Mouse (Mus musculus): ENCODE measurements at regions not wholly inside any gene's neighbourhood (a gene's known extent, or its start where the extent isn't known, plus 50 kb on each side); places are given as distances from the start of the nearest gene placed in this dataset.

GRCm38 (mm10) chr6:148600934-148601333 lies 156.7 kb upstream of the Tmtc1 start:
- no peak for DNase-seq (ENCODE audit: low read depth)

GRCm38 (mm10) chr6:148599473-148599872 lies 155.3 kb upstream of the Tmtc1 start:
- no peak for DNase-seq (ENCODE audit: low read depth)

- DNase-seq (ENCODE audit: low read depth) = no peak
Observed at GRCm38 (mm10) chr6:148598746-148599337, 154.7 kb upstream of the Tmtc1 start.

GRCm38 (mm10) chr6:148595009-148595770 lies 151.0 kb upstream of the Tmtc1 start:
- DNase-seq (ENCODE audit: low read depth) = no peak

GRCm38 (mm10) chr6:148588971-148589370 lies 144.8 kb upstream of the Tmtc1 start:
- no peak for DNase-seq (ENCODE audit: low read depth)

GRCm38 (mm10) chr6:148586439-148587321 lies 142.5 kb upstream of the Tmtc1 start:
- DNase-seq (ENCODE audit: low read depth) = peak; percentile 32

- no peak for DNase-seq (ENCODE audit: low read depth)
Observed at GRCm38 (mm10) chr6:148584126-148584525, 139.9 kb upstream of the Tmtc1 start.

GRCm38 (mm10) chr6:148578281-148578680 lies 134.1 kb upstream of the Tmtc1 start:
- no peak for DNase-seq (ENCODE audit: low read depth)

GRCm38 (mm10) chr6:148577663-148578062 lies 133.5 kb upstream of the Tmtc1 start:
- no peak for DNase-seq (ENCODE audit: low read depth)

- no peak for DNase-seq (ENCODE audit: low read depth)
Observed at GRCm38 (mm10) chr6:148574742-148575453, 130.7 kb upstream of the Tmtc1 start.

- DNase-seq (ENCODE audit: low read depth) = no peak
Observed at GRCm38 (mm10) chr6:148572201-148572600, 128.0 kb upstream of the Tmtc1 start.

- DNase-seq (ENCODE audit: low read depth) = no peak
Observed at GRCm38 (mm10) chr6:148571651-148572050, 127.5 kb upstream of the Tmtc1 start.

GRCm38 (mm10) chr6:148564146-148564545 lies 120.0 kb upstream of the Tmtc1 start:
- DNase-seq (ENCODE audit: low read depth) = no peak

- no peak for DNase-seq (ENCODE audit: low read depth)
Observed at GRCm38 (mm10) chr6:148562206-148562708, 118.1 kb upstream of the Tmtc1 start.

- DNase-seq (ENCODE audit: low read depth) = no peak
Observed at GRCm38 (mm10) chr6:148556484-148556871, 112.3 kb upstream of the Tmtc1 start.

- no peak for DNase-seq (ENCODE audit: low read depth)
Observed at GRCm38 (mm10) chr6:148555651-148556483, 111.7 kb upstream of the Tmtc1 start.

- DNase-seq (ENCODE audit: low read depth) = no peak
Observed at GRCm38 (mm10) chr6:148554463-148554862, 110.3 kb upstream of the Tmtc1 start.

GRCm38 (mm10) chr6:148553616-148554015 lies 109.4 kb upstream of the Tmtc1 start:
- no peak for DNase-seq (ENCODE audit: low read depth)

GRCm38 (mm10) chr6:148551097-148551496 lies 106.9 kb upstream of the Tmtc1 start:
- DNase-seq (ENCODE audit: low read depth) = no peak

GRCm38 (mm10) chr6:148548138-148548778 lies 104.1 kb upstream of the Tmtc1 start:
- no peak for DNase-seq (ENCODE audit: low read depth)

All from c-Kit-positive CD71-positive TER-119-negative erythroid progenitor cells, embryonic 14.5 days (primary cell).